Mouse (Mus musculus) cerebellum, adult 11 months (tissue): ENCODE measurements around the gene Dnase1l3.
"Not testable (repeated sequence)": the region's sequence is repeated elsewhere in the genome, so short reads cannot be mapped to it uniquely, and the experiment has no call there.

ENCODE experiments used
- DNase-seq: peaks from one replicate; pipeline ENCODE4 v3.0.0; 2022

The Dnase1l3 gene

DNA sequence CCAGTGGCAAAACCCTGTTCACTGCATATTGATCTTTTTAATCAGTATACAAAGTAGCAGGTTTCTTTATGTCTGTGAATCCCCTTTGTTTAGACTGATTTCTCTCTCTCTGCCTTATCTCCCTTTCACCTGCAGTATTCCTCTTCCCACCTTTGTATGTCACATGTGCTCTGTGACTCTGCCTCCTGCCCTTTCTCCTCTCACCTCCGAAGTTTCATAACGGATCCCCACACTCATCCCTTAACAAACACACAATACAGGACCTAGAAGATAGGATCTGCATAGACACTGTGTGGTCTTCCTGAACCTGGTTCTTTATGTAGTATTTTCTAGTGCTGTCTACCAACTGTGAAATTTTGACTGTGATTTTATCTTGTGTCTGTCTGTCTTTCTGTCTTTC lies 16.9 kb upstream of the Dnase1l3 start:
- DNase-seq, result no peak

DNA sequence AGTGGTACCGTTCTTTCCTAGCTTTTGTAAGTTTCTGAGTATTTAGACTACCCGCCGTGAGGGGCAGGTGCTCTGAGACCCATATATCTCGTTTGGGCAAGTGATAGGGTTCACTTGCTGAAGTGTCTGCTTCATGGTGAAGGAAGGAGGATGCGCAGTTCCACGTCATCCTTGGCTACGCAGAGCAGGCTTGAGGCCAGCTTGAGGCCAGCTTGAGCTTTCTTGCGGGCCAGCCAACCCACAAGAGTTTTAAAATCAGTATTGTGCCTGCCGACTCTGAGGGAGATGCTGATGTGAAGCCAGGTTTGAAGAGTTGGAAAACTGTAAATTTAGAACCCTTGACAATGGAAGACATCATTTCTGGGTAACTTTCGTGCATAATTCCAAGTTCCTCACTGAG lies 13.6 kb upstream of the Dnase1l3 start:
- DNase-seq, result no peak

DNA sequence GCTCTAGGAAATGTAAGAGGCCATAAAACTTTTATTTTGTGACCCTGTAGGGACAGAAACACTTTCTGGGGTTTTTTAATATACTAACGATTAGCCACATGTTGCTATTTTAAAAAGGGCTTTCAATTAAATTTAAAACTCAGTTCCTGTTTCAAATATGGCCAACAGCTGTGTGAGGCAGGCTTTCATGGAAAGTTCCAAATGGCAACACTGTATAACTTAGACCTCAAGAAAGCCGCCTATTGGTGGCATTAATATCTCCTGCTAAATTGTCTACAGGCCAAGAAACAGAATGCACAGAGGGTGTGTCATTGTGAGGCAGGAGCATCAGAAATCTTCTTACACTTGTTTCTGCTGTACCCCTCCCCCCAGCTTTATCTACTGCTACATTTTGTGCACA lies 13.1 kb upstream of the Dnase1l3 start:
- DNase-seq, result no peak

DNA sequence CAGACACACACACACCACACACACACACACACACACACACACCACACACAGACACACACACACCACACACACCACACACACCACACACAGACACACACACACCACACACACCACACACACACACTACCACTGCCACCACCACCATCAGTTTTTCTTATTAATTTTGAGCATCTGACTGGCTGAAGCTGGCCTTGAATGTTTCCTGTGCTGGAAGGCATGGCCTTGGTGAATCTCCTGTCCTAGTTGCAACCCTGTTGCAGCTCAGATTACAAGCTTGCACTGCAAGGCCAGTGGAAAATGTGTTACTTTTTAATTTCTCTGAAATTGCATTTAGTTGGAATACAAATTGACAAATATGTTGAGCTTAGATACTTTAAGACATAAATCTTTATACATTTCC lies 12.7 kb upstream of the Dnase1l3 start:
- no peak for DNase-seq

DNA sequence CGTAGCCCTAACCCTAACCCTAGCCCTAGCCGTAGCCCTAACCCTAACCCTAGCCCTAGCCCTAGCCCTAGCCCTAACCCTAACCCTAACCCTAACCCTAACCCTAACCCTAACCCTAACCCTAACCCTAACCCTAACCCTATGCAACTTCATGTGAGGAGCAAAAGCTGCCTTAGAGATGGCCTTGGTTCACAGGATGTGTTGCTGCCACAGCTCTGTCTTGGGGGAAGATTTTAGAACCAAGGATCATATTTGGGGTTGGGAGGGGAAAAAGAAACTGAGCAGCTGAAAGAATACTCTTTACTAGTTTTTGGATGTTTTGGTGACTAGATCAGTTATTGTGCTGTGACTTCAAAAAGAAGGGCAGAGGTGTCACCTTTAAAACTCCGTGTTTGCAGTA lies 11.7 kb upstream of the Dnase1l3 start:
- DNase-seq, result not testable (repeated sequence)

DNA sequence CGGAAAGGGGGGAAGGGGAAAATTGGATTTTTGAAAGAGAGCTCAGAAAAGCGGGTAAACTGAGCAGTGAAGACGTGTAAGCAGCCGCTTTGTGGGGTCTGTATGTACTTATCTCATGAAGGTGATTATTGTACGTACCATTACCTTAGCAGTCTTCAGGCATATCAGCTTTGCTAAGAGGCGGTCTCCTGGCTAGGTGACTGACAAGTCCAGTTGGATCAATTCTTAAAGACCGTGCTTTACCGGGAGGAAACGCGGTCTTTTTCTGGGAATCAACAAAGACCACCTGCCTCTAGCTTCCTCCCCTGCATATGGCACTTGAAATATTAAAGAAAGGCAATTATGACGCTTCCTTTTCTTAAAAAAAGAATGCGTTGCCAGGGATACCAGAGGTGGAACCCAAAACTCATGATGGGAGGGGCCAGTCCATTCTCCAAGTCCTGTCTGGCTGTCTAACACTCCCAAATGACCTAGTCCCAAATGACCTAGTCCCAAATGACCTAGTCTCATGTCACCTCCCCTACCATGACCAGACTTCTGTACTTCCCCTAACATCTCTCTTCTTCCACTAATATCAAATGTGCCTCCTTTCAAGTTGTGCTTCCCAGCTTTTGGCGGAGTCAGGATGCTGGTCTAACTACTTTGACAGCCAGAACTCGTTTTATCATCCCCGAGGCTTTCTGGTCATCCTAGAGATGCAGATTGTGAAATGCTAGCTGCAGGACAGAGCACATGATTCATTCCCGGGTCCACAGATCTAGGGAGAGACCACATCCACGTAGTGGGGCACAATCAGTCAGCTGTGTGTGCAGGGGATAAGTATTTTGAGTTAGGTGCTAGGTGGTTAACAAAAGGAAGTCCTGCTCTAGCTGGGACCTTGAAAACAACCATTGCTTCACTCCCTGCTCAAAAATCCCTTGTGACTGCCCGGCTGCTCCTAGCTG lies 9.6 kb upstream of the Dnase1l3 start:
- DNase-seq, result no peak

DNA sequence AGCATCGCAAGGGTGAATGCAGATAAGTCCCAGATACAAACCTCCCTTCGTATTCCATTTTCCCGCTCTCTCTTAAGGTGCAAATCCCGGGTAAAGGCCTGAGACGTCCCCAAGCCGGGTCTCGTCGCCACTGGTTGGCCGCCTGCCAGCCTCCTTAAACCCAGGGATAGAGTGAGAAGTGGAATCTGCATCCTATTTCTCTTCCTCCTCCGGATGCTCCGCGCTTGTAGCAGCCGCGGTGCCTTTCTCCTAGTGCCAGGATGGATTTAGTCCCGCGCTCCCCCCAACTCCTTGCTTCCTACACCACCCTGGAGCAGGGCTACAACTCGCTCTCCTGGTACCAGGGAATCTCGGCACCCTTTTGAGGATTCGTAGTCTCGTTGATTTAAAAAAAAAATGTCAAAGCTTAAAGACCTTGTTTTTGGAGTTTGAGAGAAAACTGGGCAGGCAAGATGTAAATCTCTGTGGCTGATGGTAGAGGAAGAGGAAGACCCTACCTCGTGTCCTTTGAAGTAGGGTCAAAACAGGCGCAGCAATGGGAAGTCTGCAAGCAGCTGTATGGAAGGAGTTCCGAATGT lies 8.8 kb upstream of the Dnase1l3 start:
- DNase-seq, result peak; percentile 66

DNA sequence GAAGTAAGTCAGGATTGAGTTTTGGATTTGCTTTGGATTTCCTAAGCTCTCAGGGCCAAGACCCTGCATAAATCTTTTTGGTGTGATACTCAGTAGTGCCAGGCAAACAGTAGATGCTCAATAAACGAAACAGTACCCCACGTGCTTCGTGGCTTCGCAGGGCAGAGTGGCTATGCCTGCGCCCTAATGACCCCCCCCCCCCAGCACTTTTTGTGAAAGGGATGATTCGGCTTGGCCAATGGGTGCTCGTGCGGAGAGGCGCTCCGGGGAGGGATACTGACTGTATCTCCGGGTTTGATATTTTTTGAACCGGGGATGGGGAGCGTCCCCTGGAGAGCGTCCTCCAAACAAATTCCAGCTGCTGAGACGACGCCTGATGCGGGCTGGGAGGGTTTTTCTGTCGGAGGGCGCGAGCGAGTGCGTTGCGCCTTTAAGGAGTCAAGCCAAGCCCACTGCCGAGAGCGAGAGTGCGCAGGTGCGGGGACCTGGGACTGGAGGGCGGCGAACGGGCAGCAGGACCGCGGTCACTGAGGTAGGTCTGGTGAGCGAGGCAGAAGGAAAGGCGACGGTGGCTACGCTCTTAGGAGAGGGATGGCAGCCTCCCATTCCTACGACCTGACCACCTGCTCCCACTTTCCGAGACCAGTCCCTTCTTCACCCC lies 8.2 kb upstream of the Dnase1l3 start, which contains the start of gene Abhd6:
Gene Abhd6, plus strand, starts transcription at position 471 of the 661 bp plus-strand sequence.
- peak; percentile 89 for DNase-seq

DNA sequence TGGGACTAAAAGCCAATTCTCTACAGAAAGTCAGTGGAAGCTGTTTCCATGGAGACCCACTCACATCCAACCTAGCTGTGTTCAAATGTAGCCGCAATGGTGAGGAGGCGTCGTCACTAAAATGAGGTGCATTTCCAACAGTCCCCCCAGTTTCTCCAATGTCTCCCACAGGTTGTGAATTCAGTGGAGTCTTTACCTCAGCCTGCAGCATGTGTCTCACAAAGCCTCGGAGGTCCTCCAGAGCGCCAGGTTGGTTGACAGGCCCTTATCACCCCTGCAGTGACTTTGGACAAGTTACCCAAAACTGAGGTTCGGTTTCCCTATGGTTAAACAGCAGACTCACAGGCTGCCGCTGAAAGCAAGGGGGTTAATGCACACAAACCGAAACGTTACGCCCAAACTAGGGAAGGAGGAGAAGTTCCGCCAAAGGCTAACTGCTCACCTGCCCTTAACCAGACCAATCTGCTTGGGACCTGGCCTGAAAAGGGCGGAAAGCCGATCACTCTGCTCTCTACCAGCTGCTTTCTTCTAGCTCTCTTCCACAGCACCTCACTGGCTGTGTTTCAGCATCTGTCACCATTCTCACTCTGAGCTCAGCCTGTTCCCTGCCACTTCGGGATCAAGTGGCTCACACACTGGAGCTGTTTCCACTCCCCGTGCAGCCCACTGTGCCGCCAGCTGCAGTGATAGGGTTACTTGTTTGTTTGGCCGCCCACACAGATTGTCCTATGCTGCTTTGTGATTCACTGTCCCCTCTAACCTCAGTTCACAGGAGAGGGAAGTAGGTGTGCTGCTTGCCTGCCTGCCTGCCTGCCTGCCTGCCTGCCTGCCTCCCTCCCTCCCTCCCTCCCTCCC lies 6.7 kb upstream of the Dnase1l3 start:
- no peak for DNase-seq

DNA sequence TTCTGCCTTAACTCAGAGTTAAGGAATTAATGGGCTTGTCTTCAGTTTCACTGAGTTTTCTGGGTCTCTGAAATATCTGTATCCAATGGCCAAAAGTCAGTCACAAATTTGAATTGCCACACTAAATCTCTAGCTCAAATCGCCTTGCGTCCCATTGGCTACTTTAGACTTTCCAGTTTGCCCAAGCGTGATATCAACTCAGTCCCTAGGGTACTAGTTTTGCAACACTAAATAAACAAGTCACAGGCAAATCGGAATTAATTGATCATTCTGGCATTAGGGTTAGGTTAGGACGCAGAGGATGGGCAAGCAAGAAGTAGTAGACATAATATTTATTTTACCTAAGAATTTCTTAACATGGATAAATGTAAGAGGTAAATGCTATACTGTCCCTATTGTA lies 5.9 kb upstream of the Dnase1l3 start:
- no peak for DNase-seq

DNA sequence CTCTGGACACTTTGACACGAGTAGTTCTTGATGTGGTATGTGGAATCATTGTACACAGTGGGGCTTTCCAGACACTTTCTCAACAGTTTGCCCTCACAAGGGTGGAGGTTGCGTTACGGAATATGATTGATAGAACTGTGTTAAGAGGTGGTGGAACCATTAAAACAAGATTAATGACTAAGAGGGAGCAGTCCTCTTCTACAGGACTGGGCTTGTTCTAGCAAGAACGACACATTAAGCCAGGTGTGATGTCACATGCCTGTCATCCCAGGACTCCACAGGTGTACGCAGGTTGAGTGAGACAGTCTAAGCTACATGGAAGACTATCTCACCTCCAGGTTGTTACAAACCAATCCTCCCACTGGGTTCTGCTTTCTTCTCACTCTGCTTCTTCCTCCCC lies 5.1 kb upstream of the Dnase1l3 start:
- DNase-seq, result no peak

DNA sequence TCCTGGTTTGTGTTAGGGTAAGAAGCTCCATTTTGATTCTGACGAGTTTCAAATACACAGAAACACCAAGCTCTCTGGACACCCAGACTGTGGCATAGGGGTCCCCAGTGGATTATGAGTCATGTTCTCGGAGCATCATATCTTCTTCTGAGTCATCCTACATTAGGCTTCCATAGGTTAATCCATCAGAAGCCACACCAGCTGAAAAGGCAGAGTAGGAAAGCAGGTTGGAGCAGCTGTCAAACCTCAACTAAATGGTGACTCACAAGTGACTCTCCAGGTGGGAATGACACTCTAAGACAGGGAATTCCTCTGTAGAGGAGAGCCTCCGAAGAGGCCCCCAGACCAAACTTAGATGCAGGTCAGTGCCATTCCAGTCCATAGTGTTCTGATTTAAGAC lies 4.7 kb upstream of the Dnase1l3 start:
- DNase-seq, result no peak

DNA sequence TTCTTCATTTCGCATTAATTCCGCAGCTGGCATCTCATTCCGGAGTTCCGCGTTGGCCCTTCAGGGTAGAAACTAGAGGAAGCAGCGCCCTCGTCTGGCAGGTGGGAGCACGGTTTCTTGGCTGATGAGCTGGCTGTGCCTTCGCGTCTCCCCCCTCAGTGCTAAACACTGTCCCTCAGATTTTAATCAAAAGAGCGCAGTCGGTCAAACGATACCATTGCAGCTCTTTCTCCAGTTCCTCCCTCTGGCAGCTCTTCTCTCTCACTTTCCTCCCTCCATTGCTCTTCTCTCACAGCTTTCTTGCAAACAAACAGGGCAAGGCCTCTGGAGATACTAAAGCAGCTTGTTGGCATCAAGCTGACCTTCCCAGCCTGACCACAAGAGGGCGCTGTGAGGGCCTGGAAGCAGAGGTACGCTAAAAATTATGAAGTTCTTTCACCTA lies 2.9 kb upstream of the Dnase1l3 start:
- peak; percentile 89 for DNase-seq

DNA sequence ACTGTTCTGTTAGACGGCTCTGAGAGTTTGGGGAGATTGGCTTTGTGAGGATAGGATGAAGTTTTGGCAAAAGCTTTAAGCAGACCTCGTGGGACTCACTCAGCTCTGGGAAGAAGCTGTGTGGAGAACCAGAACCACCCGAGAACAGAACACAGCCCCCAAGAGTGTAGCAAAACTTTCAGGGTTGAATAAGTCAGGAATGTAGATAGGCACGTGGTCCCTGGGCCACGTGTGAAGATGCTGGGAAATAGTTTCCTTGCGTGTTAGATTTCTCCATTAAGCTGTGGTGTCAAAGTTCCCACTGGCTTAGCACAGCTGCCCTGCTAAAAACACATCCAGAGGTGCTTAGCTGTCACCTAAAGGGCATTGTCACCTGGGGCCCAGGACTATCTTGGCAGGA lies 2.2 kb downstream of the Dnase1l3 start:
- DNase-seq, result no peak

DNA sequence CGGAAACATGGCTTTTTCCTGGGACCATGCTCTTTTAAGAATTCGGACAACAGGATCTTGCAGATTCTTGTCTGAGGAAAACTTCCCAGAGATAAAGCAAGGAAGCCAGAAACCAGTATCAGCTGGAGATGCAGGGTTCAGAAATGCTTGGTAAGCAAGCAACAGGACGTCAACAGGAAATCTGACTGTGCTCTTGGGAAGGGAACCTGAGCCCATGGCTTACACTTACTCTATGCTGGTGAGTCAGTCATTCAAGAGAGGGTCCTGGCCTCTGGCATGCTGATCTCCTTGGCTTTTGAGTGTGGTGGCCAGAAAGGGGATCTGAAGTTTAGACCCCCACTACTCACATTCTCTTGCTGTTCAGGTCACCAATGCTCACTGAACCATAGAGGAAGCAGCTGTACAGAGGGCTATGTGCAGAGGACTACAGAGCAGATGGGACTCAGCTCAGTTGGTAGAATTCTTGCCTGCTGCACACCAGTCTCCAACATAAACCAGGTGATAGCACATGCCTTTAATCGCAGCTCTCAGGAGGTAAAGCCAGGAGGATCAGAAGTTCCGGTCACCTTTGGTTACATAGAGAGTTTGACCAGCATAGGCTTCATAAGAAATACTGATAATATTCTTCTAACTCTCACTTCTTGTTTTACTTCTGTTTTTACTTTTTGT lies 3.1 kb downstream of the Dnase1l3 start:
- no peak for DNase-seq

DNA sequence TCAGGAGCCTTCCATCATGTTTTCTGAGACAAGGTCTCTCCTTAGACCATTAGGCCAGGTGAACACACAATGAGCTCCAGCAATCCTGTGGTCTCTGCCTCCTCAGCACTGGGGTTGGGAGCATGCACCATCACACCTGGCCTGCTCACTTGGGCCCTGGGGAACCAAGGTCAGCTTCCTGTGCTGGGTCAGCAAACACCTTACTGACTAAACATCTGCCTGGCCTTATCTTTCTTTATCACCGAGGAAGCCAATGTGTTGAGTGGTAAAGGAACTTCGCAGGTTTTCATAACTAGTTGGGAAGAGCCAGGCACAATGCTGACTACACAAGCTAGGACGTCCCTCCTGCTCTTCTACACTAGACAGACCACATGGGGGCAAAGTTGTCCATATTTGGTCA lies 4.4 kb downstream of the Dnase1l3 start:
- no peak for DNase-seq

DNA sequence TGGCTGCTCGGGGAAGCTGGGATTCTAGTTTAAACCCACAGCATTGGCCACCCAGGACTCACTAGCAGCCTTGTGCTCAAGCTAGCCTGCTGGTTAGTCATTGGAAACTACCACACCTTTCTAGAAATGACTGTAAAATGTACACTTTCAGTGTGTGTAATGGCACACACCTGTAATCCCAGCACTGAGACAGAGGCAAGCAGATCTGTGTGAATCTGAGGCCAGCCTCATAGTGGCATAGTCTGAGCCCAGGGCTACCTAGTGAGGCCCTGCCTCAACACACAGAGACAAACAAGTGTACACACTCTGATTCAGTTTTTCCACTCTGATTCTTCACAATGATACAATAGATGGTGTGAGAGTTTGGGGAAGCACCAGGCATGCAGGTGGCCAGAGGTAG lies 5.0 kb downstream of the Dnase1l3 start:
- DNase-seq, result no peak

DNA sequence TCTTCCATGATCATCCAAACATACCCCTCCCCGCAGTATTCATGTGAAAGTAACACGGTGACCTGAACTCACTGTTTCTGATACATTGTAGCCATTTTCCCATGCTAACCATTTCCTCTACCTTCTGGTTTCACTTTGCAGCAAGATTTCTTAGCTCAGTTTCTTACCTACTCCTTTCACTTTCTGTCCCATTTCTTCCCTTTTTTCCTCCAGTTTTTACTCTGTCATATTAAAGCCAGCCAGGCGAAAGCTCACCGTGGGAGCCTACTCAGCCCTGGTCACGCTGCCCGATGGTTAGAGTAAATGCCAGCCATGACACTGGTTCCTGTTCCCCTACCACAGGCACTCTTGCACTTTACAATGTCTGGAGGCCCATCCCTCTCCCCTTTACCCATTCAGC lies 7.5 kb downstream of the Dnase1l3 start:
- DNase-seq, result no peak

DNA sequence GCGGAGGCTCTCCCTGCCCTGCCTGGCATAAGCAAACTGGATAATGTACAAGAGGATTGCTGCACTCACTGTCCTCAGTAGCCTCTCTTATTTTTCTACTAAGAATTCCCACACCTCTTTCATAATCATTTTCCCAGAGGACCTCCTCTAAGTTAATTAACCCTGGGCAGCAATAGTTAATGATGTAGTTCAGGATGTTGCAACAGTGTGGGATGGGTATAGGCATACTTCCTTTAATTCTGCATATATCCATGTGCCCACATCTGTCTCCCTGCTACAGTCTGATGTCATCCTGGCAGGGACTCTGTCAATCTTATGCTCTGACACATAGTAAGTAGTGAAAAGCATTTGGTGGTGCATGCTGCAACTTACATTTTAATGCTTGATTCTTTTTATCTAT lies 13.1 kb downstream of the Dnase1l3 start:
- DNase-seq, result no peak

DNA sequence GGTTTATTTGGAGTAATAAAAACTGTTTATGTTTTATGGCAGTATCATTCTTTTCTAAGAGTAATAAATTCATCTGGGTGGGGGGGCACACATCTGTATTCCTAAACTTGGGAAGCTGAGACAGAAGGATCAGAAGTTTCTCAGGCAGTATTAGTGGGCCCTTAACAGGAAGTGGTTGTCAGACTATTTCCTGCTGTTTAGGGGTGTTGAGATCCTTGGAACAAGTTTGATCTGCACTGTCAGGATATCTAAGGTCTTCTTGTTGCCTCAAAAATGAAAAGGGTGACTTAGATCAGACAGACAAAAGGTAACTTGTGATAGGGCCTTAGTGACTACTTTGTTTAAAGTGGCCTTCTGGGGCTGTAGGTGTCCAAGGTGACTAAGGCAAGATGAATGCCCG lies 16.2 kb downstream of the Dnase1l3 start:
- DNase-seq, result no peak

DNA sequence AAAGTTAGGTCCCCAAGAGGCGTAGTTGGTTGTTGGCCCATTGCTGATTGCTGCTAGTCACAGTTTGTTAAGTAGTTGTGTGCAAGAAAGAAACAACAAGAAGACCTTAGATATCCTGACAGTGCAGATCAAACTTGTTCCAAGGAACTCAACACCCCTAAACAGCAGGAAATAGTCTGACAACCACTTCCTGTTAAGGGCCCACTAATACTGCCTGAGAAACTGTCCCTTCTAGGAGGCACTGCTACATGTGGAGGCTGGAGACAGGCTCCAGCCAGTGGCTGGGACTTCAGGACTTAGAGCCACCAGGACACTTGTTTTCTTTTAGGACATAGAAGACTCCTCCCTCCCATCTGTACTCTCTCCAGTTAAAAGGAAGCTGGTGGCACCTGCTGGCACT lies 16.9 kb downstream of the Dnase1l3 start:
- no peak for DNase-seq

DNA sequence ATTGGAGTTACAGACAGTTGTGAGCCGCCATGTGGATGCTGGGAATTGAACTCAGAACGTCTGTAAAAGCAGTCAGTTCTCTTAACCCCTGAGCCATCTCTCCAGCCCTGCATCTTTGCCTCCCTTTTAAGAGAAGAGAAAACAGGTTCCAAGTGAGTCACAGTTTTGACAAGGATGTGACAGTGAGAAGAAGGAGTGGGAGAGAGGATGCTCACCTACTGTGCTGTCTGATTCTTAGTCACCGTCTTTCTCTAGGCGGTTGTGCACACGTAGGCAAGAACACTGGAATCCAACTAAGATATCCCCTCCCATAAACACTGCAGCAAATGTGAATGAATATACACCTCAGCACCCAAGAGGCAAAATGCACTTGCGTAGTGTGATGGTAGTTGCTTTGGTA lies 19.2 kb downstream of the Dnase1l3 start:
- no peak for DNase-seq
